Mouse (Mus musculus) heart, adult 2 months (tissue): ENCODE results near the gene Gm37240. TPM values are rescaled to one million over a fixed set of nuclear protein-coding genes. Genes with fewer than 3 reads are reported as not detected.

Experiments used
- DNase-seq, 2 experiments: peaks; one replicate each; pipeline ENCODE4 v3.0.0; 2021
- H3K27ac ChIP-seq: fragments of 200-600 bp; 2 replicates; pipeline ENCODE4 v1.8.1; 2022
- H3K27me3 ChIP-seq: fragments of 200-500 bp; 2 replicates; pipeline ENCODE4 v1.6.1; 2012; ENCODE audit warnings: mild to moderate bottlenecking, low read length, inconsistent platforms, mixed read lengths; ENCODE audit not compliant: control insufficient read depth, insufficient read depth
- H3K36me3 ChIP-seq: fragments of 200-500 bp; 2 replicates; pipeline ENCODE4 v1.6.1; 2012; ENCODE audit warnings: low read length, inconsistent platforms; ENCODE audit not compliant: control insufficient read depth, insufficient read depth
- H3K4me1 ChIP-seq: fragments of 200-500 bp; 2 replicates; pipeline ENCODE4 v1.6.1; 2011; ENCODE audit warnings: low read length; ENCODE audit not compliant: control insufficient read depth, insufficient read depth
- H3K4me3 ChIP-seq: fragments of 200-600 bp; 2 replicates; pipeline ENCODE4 v1.8.1; 2022
- H3K79me2 ChIP-seq: fragments of 200-500 bp; replicated peaks from 2 replicates; pipeline ENCODE4 v1.6.1; 2012; ENCODE audit warnings: mild to moderate bottlenecking, inconsistent platforms, low read length, moderate library complexity, mixed read lengths; ENCODE audit not compliant: control insufficient read depth, insufficient read depth
- H3K9ac ChIP-seq: fragments of 200-500 bp; 2 replicates; pipeline ENCODE4 v1.6.1; 2012; ENCODE audit warnings: low read depth, mild to moderate bottlenecking, control low read depth, inconsistent platforms, low read length, mixed read lengths
- CTCF ChIP-seq: fragments of 200-600 bp; IDR thresholded peaks from 2 replicates; pipeline ENCODE4 v1.8.1; 2022; ENCODE audit warnings: antibody characterized with exemption, mild to moderate bottlenecking, moderate library complexity
- EP300 ChIP-seq: fragments of 200-500 bp; IDR thresholded peaks from 2 replicates; pipeline ENCODE4 v1.6.1; 2011; ENCODE audit warnings: low read depth, low read length, control low read depth; ENCODE audit not compliant: insufficient read depth
- POLR2A ChIP-seq: fragments of 200-500 bp; IDR thresholded peaks from 2 replicates; pipeline ENCODE4 v1.6.1; 2011; ENCODE audit warnings: mild to moderate bottlenecking, low read depth, low read length, control low read depth; ENCODE audit not compliant: insufficient read depth
- WGBS: fragments of 180-500 bp; shearing (Covaris S2); methylation state at CpG from one replicate; pipeline ENCODE4 v1.1.7; 2018; 5-methylcytosine and 5-hydroxymethylcytosine counted together
- intact Hi-C: fragments of 180-260 bp; cut with DNase I; formaldehyde crosslinking; loops from one replicate; pipeline ENCODE4 v1.15.1; 2025
- polyA plus RNA-seq: library from polyadenylated mRNA; depleted of rRNA; stranded (reverse); fragments of >200 nt; gene quantifications from 2 replicates; pipeline ENCODE4 v1.2.3, GENCODE M21; 2012
- total RNA-seq, 2 experiments: library from RNA; stranded (reverse); gene quantifications; 2 replicates each; pipeline ENCODE4 v1.2.3; 2021

Gene Gm37240
- total and polyA plus RNA-seq, 3 experiments: 25.0 to 45.3 (median 36.6) TPM

- no peak overlapping the region for H3K4me3 ChIP-seq
- no peaks in the 10 kb centered on the region for H3K79me2 ChIP-seq
- DNase-seq: no peak
- H3K9ac ChIP-seq: no peak overlapping the region
- no peaks in the 10 kb centered on the region for H3K27me3 ChIP-seq
- no peak overlapping the region for H3K27ac ChIP-seq
- H3K4me1 ChIP-seq: no peaks in the 10 kb centered on the region; the same call in 1 of the 2 replicates
- intact Hi-C loops: loop anchor here (10.0 kb wide), 1 partner anchor 1811 kb away; no protein-coding TSS in a partner anchor
- no peaks in the 10 kb centered on the region for H3K36me3 ChIP-seq
- TF ChIP-seq EP300 (no peak), CTCF (no peak), POLR2A (no peak)
- 74% methylated on average over 5 of the region's 5 CpGs for WGBS
These were observed 153.2 kb downstream of the Gm37240 start for GRCm38 (mm10) chr3:85733939-85734729.

GRCm38 (mm10) chr3:85727171-85727570 lies 160.1 kb downstream of the Gm37240 start:
- no peaks in the 10 kb centered on the region for H3K4me1 ChIP-seq
- no peaks in the 10 kb centered on the region for H3K27me3 ChIP-seq
- no peak overlapping the region for H3K27ac ChIP-seq
- H3K9ac ChIP-seq: no peak overlapping the region
- 58% methylated on average over 2 of the region's 2 CpGs for WGBS
- H3K79me2 ChIP-seq: no peaks in the 10 kb centered on the region
- H3K36me3 ChIP-seq: no peaks in the 10 kb centered on the region
- no peak for DNase-seq
- intact Hi-C loops: no loop called here
- TF ChIP-seq EP300 (no peak), CTCF (no peak), POLR2A (no peak)
- H3K4me3 ChIP-seq: no peak overlapping the region

- no peaks in the 10 kb centered on the region for H3K27me3 ChIP-seq
- H3K9ac ChIP-seq: no peak overlapping the region
- no peak overlapping the region for H3K4me3 ChIP-seq
- no peak overlapping the region for H3K27ac ChIP-seq
- WGBS: 88% methylated on average over 3 of the region's 3 CpGs
- no peaks in the 10 kb centered on the region for H3K36me3 ChIP-seq
- intact Hi-C loops: no loop called here
- no peaks in the 10 kb centered on the region for H3K79me2 ChIP-seq
- H3K4me1 ChIP-seq: no peaks in the 10 kb centered on the region
- TF ChIP-seq POLR2A: no peak
- no peak for TF ChIP-seq CTCF
- no peak for TF ChIP-seq EP300
- DNase-seq: no peak
These were observed 161.3 kb downstream of the Gm37240 start for GRCm38 (mm10) chr3:85725971-85726370.

- intact Hi-C loops: no loop called here
These were observed 162.2 kb downstream of the Gm37240 start for GRCm38 (mm10) chr3:85725110-85725509.

GRCm38 (mm10) chr3:85722581-85722980 lies 164.7 kb downstream of the Gm37240 start:
- no peak for DNase-seq
- TF ChIP-seq CTCF (no peak), POLR2A (no peak), EP300 (no peak)
- no peak overlapping the region for H3K9ac ChIP-seq
- no peaks in the 10 kb centered on the region for H3K27me3 ChIP-seq
- WGBS: 82% methylated on average over 6 of the region's 6 CpGs
- H3K79me2 ChIP-seq: no peaks in the 10 kb centered on the region
- no peak overlapping the region for H3K4me3 ChIP-seq
- H3K4me1 ChIP-seq: no peaks in the 10 kb centered on the region
- intact Hi-C loops: no loop called here
- no peak overlapping the region for H3K27ac ChIP-seq
- no peaks in the 10 kb centered on the region for H3K36me3 ChIP-seq

More at GRCm38 (mm10) chr3:85725110-85725509, 162.2 kb downstream of the Gm37240 start:
- H3K79me2 ChIP-seq: no peaks in the 10 kb centered on the region
- H3K27me3 ChIP-seq: no peaks in the 10 kb centered on the region
- H3K36me3 ChIP-seq: no peaks in the 10 kb centered on the region
- WGBS: 68% methylated on average over 2 of the region's 2 CpGs
- no peak for DNase-seq
- H3K4me1 ChIP-seq: no peaks in the 10 kb centered on the region
- H3K4me3 ChIP-seq: no peak overlapping the region
- no peak overlapping the region for H3K27ac ChIP-seq
- H3K9ac ChIP-seq: no peak overlapping the region
- TF ChIP-seq CTCF (no peak), POLR2A (no peak), EP300 (no peak)

- Histone ChIP-seq H3K27me3 (no peaks in the 10 kb centered on the region), H3K36me3 (no peaks in the 10 kb centered on the region), H3K79me2 (no peaks in the 10 kb centered on the region; the same call in 1 of the 2 replicates), H3K4me1 (no peaks in the 10 kb centered on the region), H3K4me3 (no peak overlapping the region), H3K9ac (no peak overlapping the region), H3K27ac (no peak overlapping the region)
- intact Hi-C loops: no loop called here
- 76% methylated on average over 4 of the region's 4 CpGs for WGBS
- no peak for DNase-seq
- TF ChIP-seq EP300: no peak
- no peak for TF ChIP-seq POLR2A
- TF ChIP-seq CTCF: no peak
These were observed 171.5 kb downstream of the Gm37240 start for GRCm38 (mm10) chr3:85715764-85716297.
